Mouse (Mus musculus): ENCODE results near the gene Tnf. TPM values are rescaled to one million over a fixed set of nuclear protein-coding genes. Genes with fewer than 3 reads are reported as not detected.

The Tnf gene
- polyA plus RNA-seq, 1 experiment from 2014 or later, result not detected

DNA sequence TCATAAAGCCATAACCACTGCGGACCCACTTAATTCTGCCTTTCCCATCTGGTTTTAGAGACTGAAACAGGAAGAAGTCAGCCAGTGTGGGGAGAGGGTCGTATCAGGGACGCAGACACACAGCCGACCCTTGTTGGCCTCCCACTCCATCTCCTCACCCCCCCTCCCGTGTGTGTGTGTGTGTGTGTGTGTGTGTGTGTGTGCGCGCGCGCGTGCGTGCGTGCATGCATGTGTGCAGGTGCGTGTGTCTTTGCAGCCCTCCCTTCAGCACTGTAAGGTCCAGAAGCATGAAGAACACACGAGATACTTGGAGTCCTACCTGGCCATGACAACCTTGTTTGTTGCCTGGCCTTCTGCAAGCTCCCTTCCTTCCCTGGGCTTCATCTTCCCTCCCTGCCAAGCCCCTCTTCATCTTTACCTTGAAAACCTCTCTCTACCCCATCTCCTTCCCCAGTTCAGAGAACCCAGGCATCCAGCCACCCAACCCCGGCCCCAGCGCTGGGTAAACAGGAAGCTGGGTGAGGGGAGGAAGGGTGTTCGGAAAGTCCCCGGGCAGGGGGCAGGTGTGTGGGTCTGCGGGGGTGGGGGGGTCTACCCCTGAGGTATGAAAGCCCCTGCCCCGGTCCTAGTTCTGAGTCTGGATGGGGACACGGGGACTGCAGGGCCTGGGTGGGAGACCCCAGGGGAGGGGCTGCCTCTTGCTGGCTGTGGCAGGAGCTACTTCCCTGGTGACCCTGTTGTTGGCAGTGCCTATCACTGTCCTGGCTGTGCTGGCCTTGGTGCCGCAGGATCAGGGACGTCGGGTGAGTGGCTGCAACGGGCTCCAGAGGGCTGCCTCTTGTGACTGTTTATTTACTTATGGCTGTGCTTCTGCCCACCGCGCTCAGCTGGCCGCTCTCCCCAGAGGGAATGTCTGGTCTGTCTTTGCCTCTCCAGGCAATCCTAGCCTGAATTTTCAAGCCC lies 7.6 kb downstream of the Tnf start, which contains the start of gene Ltb:
TSS of gene Ltb (plus strand) at position 559 of the 963 bp plus-strand sequence.
- peaks cover 32% of the 10 kb centered on the region for H3K27me3 ChIP-seq (replicated peaks)
- H3K36me3 ChIP-seq (replicated peaks), result no peaks in the 10 kb centered on the region
- peaks cover 11% of the 10 kb centered on the region for H3K4me1 ChIP-seq
- no peak for ATAC-seq (replicated peaks)
- no peak within 1 kb of the TSS for H3K27ac ChIP-seq
- H3K9ac ChIP-seq, result no peak within 1 kb of the TSS
- H3K4me2 ChIP-seq, result no peak within 1 kb of the TSS
- WGBS, result 76% methylated on average over 28 of the region's 28 CpGs
- H3K4me3 ChIP-seq, result peak within 1 kb of the TSS; percentile 39; the same call in 1 of the 2 replicates
- no peaks in the 10 kb centered on the region for H3K9me3 ChIP-seq

DNA sequence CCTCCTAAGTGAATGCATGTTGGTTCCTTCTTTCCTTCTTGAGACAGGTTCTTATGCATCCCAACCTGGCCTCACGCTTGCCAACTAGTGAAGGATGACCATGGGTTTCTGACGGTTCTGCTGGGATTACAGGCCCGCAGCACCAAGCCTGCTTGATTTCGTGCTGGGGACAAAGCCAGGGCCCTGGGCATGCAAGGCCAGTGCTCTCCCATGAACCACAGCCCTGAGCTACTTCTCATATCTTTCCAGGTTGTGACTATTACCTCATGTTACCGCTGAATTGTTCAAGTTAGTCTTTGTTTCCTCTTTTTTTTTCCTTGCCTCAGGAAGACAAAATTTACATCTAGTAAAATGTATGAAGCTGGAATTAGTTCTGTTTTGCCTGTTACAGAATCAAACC lies 8.9 kb downstream of the Tnf start:
- Histone ChIP-seq H3K27me3 (replicated peaks) (peaks cover 32% of the 10 kb centered on the region), H3K9me3 (no peaks in the 10 kb centered on the region), H3K36me3 (replicated peaks) (no peaks in the 10 kb centered on the region), H3K4me3 (no peak overlapping the region), H3K4me2 (no peak overlapping the region), H3K4me1 (peaks cover 11% of the 10 kb centered on the region), H3K27ac (no peak overlapping the region), H3K9ac (no peak overlapping the region)
- no peak for ATAC-seq (replicated peaks)
- 84% methylated on average over 5 of the region's 5 CpGs for WGBS

DNA sequence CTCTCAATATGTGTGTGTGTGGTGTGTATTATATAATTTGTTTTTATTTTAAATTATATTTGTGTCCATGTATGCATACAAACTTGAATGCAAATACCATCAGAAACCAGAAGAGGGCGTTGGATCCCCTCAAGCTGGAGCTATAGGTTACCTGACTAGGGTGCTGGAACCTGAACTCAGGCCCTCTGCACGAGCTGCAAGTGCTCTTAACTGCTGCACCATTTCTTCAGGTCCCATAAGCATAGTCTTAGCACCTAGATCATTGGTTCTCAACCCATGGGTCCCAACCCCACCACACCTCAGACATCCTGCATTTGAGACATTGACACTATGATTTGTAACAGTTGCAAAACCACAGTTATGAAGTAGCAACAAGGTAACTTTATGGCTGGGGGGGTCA lies 10.1 kb downstream of the Tnf start:
- Histone ChIP-seq H3K4me1 (peaks cover 12% of the 10 kb centered on the region), H3K4me2 (no peak overlapping the region), H3K9ac (no peak overlapping the region), H3K36me3 (replicated peaks) (no peaks in the 10 kb centered on the region), H3K27ac (no peak overlapping the region), H3K4me3 (no peak overlapping the region), H3K27me3 (replicated peaks) (peaks cover 27% of the 10 kb centered on the region), H3K9me3 (no peaks in the 10 kb centered on the region)
- ATAC-seq (replicated peaks), result no peak
- 57% methylated on average over 2 of the region's 2 CpGs for WGBS

DNA sequence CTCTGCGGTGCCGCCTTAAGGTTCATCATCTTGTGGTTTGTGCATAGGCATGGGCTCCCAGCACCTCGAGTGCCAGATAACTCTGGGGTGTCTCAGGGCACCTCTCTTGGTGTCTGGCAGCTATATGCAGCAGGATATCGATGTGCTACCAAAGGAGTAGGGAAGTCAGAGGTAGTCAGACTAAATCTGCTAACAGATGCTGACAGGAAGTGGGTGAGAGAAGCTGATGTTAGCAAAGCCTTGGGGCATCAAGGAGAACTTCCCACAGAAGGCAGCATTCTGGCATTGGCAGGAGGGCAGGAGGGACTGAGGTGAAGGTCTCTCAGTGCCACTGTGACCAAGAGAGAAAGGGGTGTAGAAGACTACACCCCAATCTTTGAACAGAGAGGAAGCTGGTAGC lies 11.7 kb downstream of the Tnf start:
- Histone ChIP-seq H3K9me3 (no peaks in the 10 kb centered on the region), H3K27ac (no peak overlapping the region), H3K4me3 (no peak overlapping the region), H3K4me1 (peaks cover 11% of the 10 kb centered on the region; the same call in 1 of the 2 replicates), H3K27me3 (replicated peaks) (peaks cover 10% of the 10 kb centered on the region), H3K9ac (no peak overlapping the region), H3K36me3 (replicated peaks) (no peaks in the 10 kb centered on the region), H3K4me2 (no peak overlapping the region)
- ATAC-seq (replicated peaks), result no peak
- WGBS, result 72% methylated on average over 4 of the region's 4 CpGs

DNA sequence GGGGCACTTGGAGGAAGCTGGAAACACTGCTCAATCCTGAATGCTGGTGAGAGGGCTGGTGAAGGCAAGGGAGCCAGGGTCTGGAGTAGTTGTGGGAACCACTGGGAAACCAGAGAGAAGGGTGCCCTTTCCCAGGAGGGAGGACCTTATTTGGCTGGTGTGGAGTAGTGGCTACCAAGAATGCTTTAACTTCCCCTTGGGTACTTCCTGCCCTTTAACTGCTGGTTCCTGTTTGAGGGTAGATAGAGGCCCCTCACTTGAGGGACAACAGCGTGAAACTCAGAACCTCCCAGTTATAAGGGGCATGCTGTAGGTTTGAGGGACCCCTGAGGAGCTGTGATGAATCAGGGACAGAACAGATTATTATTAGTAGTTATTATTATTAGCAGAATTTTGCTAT lies 12.6 kb downstream of the Tnf start:
- no peaks in the 10 kb centered on the region for H3K36me3 ChIP-seq (replicated peaks)
- 75% methylated on average over 1 of the region's 1 CpGs for WGBS
- H3K9me3 ChIP-seq, result no peaks in the 10 kb centered on the region
- peaks cover 1% of the 10 kb centered on the region; the same call in 1 of the 2 replicates for H3K27me3 ChIP-seq (replicated peaks)
- H3K27ac ChIP-seq, result no peak overlapping the region
- peaks cover 11% of the 10 kb centered on the region; the same call in 1 of the 2 replicates for H3K4me1 ChIP-seq
- H3K4me2 ChIP-seq, result no peak overlapping the region
- no peak for ATAC-seq (replicated peaks)
- H3K9ac ChIP-seq, result no peak overlapping the region
- H3K4me3 ChIP-seq, result no peak overlapping the region

DNA sequence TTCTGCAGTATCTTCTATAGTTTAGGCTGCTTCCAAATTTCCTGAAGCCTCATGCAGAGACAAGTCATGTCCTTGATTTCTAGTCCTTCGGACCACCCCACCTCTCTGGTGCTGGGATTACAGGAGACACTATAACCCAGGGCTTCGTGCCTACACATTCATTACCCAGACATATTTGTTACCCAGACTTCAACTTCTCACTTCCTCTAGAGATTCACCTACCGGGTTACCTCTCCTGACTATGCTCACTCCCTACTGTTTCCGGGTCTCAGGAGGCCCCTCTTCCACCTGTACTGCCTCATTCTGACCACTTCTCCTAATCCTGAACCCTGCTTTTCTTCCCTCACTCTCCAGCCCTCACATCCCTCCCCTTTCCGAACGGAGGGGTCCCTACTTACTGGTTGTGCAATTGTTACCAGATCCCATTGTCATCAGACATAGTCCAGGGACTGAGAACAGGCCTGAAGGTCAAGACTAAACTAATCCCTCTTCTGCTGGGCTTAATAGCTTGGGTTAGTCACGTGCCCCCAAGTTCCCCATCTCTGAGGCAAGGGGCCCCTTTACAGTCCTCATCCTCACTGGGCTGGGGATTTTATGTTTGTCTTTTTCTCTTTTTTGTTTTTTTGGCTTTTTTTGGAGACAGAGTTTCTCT lies 13.7 kb downstream of the Tnf start, which contains the start of gene Lst1:
TSS of gene Lst1 (minus strand) at position 481 of the 652 bp plus-strand sequence.
- Histone ChIP-seq H3K27me3 (replicated peaks) (no peaks in the 10 kb centered on the region; the same call in 1 of the 2 replicates), H3K36me3 (replicated peaks) (no peaks in the 10 kb centered on the region), H3K9me3 (no peaks in the 10 kb centered on the region), H3K9ac (no peak within 1 kb of the TSS), H3K4me3 (no peak within 1 kb of the TSS), H3K27ac (no peak within 1 kb of the TSS), H3K4me2 (no peak within 1 kb of the TSS), H3K4me1 (peaks cover 11% of the 10 kb centered on the region; the same call in 1 of the 2 replicates)
- 70% methylated on average over 7 of the region's 7 CpGs for WGBS
- no peak for ATAC-seq (replicated peaks)

DNA sequence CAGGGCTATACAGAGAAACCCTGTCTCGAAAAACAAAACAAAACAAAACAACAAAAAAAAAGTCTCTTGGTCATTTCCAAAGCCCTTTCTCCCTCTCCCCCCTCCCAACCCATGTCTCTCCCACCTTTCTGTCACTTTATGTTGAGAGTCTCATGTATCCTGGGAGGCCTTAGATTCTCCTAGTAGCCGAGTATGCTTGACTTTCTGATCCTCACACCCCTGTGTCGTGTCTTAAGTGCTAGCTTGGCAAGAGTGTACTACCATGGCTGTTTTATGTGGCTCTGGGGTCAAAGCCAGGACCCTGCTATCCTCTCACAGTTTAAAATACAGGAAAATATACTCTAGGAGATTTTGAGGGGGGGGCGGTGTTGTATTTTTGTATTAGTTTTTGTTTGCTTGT lies 14.5 kb downstream of the Tnf start:
- peaks cover 11% of the 10 kb centered on the region; the same call in 1 of the 2 replicates for H3K4me1 ChIP-seq
- H3K4me2 ChIP-seq, result no peak overlapping the region
- H3K9me3 ChIP-seq, result no peaks in the 10 kb centered on the region
- H3K9ac ChIP-seq, result no peak overlapping the region
- no peak overlapping the region for H3K27ac ChIP-seq
- WGBS, result 77% methylated on average over 4 of the region's 4 CpGs
- no peaks in the 10 kb centered on the region for H3K36me3 ChIP-seq (replicated peaks)
- no peak for ATAC-seq (replicated peaks)
- no peaks in the 10 kb centered on the region; the same call in 1 of the 2 replicates for H3K27me3 ChIP-seq (replicated peaks)
- H3K4me3 ChIP-seq, result no peak overlapping the region

DNA sequence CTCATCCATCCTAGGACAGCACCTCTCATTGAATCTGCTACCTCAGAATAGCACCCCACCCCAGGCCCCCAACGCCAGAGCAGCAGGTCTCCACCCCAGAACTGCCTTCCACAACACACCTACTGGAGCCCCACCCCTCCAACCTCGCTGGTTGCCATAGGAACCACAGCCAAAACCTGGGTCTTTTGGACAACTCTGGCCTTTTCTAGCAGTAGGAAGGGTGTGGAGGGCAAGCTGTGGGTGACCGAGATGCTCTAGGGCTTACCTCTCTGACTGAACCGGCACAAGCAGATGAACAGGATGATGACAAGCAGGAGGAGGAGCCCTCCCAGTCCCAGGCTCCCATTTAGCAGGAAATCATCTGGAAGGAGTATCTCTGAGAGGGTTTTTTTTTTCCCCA lies 15.1 kb downstream of the Tnf start:
- ATAC-seq (replicated peaks), result peak; percentile 67; the same call in 1 of the 2 replicates
- H3K9ac ChIP-seq, result no peak overlapping the region

DNA sequence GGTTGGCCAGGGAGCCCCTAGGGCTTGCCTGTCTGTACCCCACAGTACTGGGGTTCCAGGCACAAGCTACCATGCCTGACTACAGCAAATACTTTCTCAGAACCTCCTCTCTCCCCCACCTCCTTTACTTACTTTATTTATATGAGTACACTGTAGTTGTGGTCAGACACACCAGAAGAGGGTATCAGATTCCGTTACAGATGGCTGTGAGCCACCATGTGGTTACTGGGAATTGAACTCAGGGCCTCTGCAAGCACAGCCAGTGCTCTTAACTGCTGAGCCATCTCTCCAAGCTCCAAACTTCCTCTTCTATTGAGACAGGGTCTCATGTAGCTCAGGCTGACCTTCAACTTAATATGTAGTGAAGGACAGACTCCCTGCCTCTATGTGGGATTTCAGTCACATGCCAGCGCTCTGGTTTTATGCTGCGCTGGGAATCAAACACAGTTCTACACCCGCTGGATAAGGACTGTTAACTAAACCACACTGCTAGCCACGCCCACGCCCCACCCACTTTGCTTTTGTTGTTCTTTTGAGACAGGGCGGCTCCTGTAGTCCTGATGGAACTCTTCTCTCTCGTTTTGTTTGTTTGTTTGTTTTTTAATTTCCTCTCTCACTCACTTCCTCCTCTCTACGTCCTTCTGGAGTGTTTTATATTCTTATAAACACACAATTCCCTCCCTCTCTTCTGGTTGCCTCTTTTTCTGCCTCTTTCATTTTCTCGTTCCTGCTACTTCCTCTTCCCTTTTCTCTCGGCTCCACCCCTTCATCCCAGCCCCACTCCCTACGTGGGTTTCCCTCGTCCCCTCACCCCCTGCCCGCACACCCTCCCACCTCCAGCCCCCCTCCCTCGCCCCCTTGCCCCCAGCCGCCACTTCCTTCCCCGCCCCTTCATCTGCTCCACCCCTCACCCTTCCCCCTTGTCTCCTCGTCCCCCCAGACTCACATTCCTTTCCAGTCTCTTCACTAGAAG lies 15.9 kb downstream of the Tnf start:
- WGBS, result 2% methylated on average over 18 of the region's 18 CpGs
- ATAC-seq (replicated peaks), result 0 out of 2 replicates have a peak, but pooled peaks have one; percentile 37

More for the DNA sequence above, 15.1 kb downstream of the Tnf start:
- no peaks in the 10 kb centered on the region for H3K9me3 ChIP-seq
- H3K4me3 ChIP-seq, result peak overlapping the region; percentile 25
- H3K27ac ChIP-seq, result peak overlapping the region; percentile 77
- no peaks in the 10 kb centered on the region for H3K36me3 ChIP-seq (replicated peaks)
- no peaks in the 10 kb centered on the region; the same call in 1 of the 2 replicates for H3K27me3 ChIP-seq (replicated peaks)
- 3% methylated on average over 4 of the region's 4 CpGs for WGBS
- peak overlapping the region; percentile 49 for H3K4me2 ChIP-seq
- H3K4me1 ChIP-seq, result peaks cover 11% of the 10 kb centered on the region; the same call in 1 of the 2 replicates

DNA sequence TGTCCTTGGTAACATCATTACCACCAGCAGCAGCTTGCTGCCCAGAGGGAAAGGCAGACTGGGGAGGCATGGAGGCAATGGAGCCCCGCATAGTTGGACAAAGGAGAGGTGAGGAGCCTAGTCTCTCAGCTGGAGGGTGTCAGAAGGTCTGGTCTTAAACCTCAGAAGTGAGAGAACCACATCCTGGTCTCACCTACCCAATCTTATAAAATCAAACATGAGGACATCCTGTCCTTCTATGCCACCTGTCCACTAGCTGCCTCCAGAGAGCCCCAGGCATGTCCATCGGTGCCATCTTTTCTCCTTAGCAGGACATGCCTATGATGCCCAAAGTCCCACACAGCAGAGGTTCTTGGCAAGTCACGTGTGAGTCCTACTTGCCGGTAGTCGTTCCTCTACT lies 21.7 kb downstream of the Tnf start:
- H3K4me1 ChIP-seq, result no peaks in the 10 kb centered on the region
- no peak overlapping the region for H3K27ac ChIP-seq
- no peak overlapping the region for H3K4me3 ChIP-seq
- H3K4me2 ChIP-seq, result no peak overlapping the region
- whole genome bisulfite sequencing, result 90% methylated on average over 5 of the region's 5 CpGs
- H3K36me3 ChIP-seq (replicated peaks), result no peaks in the 10 kb centered on the region
- no peak for ATAC-seq (replicated peaks)
- H3K27me3 ChIP-seq (replicated peaks), result no peaks in the 10 kb centered on the region
- no peak overlapping the region for H3K9ac ChIP-seq
- no peaks in the 10 kb centered on the region for H3K9me3 ChIP-seq

More for the DNA sequence above, 15.9 kb downstream of the Tnf start:
- Histone ChIP-seq H3K9ac (no peak overlapping the region), H3K4me3 (peak overlapping the region; percentile 25), H3K4me2 (peak overlapping the region; percentile 49), H3K36me3 (replicated peaks) (no peaks in the 10 kb centered on the region), H3K27me3 (replicated peaks) (no peaks in the 10 kb centered on the region; the same call in 1 of the 2 replicates), H3K4me1 (peaks cover 11% of the 10 kb centered on the region; the same call in 1 of the 2 replicates), H3K9me3 (no peaks in the 10 kb centered on the region), H3K27ac (peak overlapping the region; percentile 77; the same call in 1 of the 2 replicates)

DNA sequence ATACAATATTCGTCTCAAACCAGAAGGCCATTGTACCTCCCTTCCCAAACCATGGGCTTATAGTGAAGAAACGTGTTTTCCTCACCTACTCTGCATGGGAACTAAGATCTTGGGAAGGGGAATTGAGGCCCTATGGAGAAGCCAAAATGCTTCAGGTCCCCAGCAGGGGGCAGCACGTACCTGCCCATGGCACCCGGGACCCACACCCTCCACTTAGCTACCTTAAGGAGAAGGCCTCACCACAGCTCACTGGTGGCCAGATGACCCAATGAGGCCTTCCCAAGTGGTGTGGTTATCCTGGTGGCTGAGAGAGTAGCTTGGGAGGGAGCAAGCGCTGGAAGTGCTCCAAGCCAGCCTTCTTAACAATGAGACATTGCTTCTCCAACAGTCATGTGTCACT lies 23.3 kb downstream of the Tnf start:
- WGBS, result 17% methylated on average over 5 of the region's 5 CpGs
- no peak overlapping the region for H3K9ac ChIP-seq
- no peaks in the 10 kb centered on the region for H3K9me3 ChIP-seq
- H3K27ac ChIP-seq, result no peak overlapping the region
- no peaks in the 10 kb centered on the region for H3K27me3 ChIP-seq (replicated peaks)
- H3K4me2 ChIP-seq, result no peak overlapping the region
- H3K4me3 ChIP-seq, result no peak overlapping the region
- H3K36me3 ChIP-seq (replicated peaks), result no peaks in the 10 kb centered on the region
- H3K4me1 ChIP-seq, result no peaks in the 10 kb centered on the region
- no peak for ATAC-seq (replicated peaks)

Data from midbrain, embryonic 15.5 days (tissue).